Mouse (Mus musculus) liver, postnatal 0 days (tissue): ENCODE results near the gene Tbc1d22a. TPM values are rescaled to one million over a fixed set of nuclear protein-coding genes. Genes with fewer than 3 reads are reported as not detected.

Source experiments
- ATAC-seq: fragments of 200-750 bp; cut with Nextera tagmentation; 2 replicates; pipeline ENCODE4 v1.8.0; 2017; ENCODE audit warnings: mild to moderate bottlenecking, moderate library complexity
- DNase-seq: peaks from one replicate; pipeline ENCODE4 v3.0.0-alpha.2; 2016
- H3K27ac ChIP-seq: fragments of 300-500 bp; sonication (generic); 2 replicates; pipeline ENCODE4 v1.5.1; 2014; ENCODE audit warnings: antibody characterized with exemption, moderate library complexity, mild to moderate bottlenecking, low read depth
- H3K27me3 ChIP-seq: fragments of 300-500 bp; sonication (generic); 2 replicates; pipeline ENCODE4 v1.6.1; 2014; ENCODE audit warnings: low read length, control low read depth, mixed read lengths; ENCODE audit not compliant: insufficient read depth
- H3K36me3 ChIP-seq: fragments of 300-500 bp; sonication (generic); replicated peaks from 2 replicates; pipeline ENCODE4 v1.6.1; 2014; ENCODE audit warnings: mild to moderate bottlenecking, control low read depth, low read length, moderate library complexity, mixed read lengths; ENCODE audit not compliant: insufficient read depth
- H3K4me1 ChIP-seq: fragments of 300-500 bp; sonication (generic); 2 replicates; pipeline ENCODE4 v1.6.1; 2014; ENCODE audit warnings: antibody characterized with exemption, mild to moderate bottlenecking, control low read depth; ENCODE audit not compliant: insufficient read depth
- H3K4me2 ChIP-seq: fragments of 300-500 bp; sonication (generic); 2 replicates; pipeline ENCODE4 v1.6.1; 2014; ENCODE audit warnings: low read depth, mild to moderate bottlenecking, low read length, moderate library complexity, mixed read lengths
- H3K4me3 ChIP-seq: fragments of 300-500 bp; sonication (generic); 2 replicates; pipeline ENCODE4 v1.5.1; 2014; ENCODE audit warnings: low read depth, low read length
- H3K9ac ChIP-seq: fragments of 300-500 bp; sonication (generic); replicated peaks from 2 replicates; pipeline ENCODE4 v1.6.1; 2014; ENCODE audit warnings: mild to moderate bottlenecking, moderate library complexity
- H3K9me3 ChIP-seq: fragments of 300-500 bp; sonication (generic); 2 replicates; pipeline ENCODE4 v1.6.1; 2016; ENCODE audit warnings: mild to moderate bottlenecking, control low read depth, low read length, mixed read lengths
- CTCF ChIP-seq: sonication (generic); IDR thresholded peaks from 2 replicates; pipeline ENCODE4 v1.5.1; 2016; ENCODE audit warnings: antibody characterized with exemption, low read depth
- EP300 ChIP-seq: IDR thresholded peaks from 2 replicates; pipeline ENCODE4 v1.6.1; 2016; ENCODE audit warnings: antibody characterized with exemption, low read depth, mild to moderate bottlenecking
- WGBS: fragments of 180-500 bp; shearing (Covaris S2); extraction: QIAGEN DNeasy Blood & Tissue Kit; methylation state at CpG from one replicate; pipeline ENCODE4 v1.1.7; 2014; ENCODE audit not compliant: insufficient replicate concordance; 5-methylcytosine and 5-hydroxymethylcytosine counted together
- polyA plus RNA-seq: library from polyadenylated mRNA; unstranded; fragments of >200 nt; fragmentation: Nextera tagmentation; extraction: Ambion mirVana; gene quantifications from 2 replicates; pipeline ENCODE4 v1.2.1, GENCODE M21; 2015

Gene Tbc1d22a
- polyA plus RNA-seq, 1 experiment from 2014 or later: 6.4 TPM

- Histone ChIP-seq H3K4me1 (no peaks in the 10 kb centered on the region), H3K4me2 (no peak overlapping the region), H3K27ac (no peak overlapping the region), H3K9ac (no peak overlapping the region), H3K4me3 (no peak overlapping the region), H3K9me3 (no peaks in the 10 kb centered on the region), H3K27me3 (no peaks in the 10 kb centered on the region), H3K36me3 (no peaks in the 10 kb centered on the region; the same call in 1 of the 2 replicates)
- no peak for TF ChIP-seq CTCF
- TF ChIP-seq EP300: no peak
- 78% methylated on average over 6 of the region's 6 CpGs for WGBS
- ATAC-seq: no peak
- DNase-seq: no peak
Observed at GRCm38 (mm10) chr15:86340766-86341165, 126.5 kb downstream of the Tbc1d22a start.

DNA sequence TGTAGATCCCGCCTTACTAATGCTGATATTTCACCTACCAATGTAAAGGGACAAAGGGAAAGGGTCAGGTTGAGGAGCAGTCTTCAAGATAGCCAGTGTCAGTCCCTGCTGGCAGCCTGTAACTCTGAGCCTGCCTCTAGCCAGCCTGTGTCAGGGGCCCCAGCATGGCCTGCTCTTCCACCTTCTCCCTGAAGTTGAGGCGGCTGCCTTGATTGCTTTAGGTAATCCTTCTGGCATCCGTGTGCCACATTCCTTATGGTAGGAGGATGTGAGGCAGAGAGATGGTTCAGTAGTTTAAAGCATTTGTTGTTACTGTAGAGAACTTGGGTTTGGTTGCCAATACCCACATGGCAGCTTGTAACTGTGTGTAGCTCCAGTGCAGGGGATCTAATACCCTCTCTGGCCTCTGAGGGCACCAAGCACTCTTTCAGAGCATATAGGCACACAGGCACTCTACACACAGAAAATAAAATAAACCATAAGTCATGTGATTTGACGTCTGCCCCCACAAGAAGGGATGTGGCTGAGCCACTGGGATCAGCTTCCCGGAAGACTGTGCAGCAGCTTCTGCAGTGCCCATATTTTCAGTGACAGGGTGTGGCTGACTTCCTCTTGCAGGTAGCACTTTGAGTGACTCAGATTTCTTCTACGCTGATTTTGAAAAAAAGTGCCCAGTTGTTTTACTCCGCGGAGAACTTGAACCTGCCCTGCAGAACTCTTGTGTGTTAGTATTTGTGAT is 128.5 kb downstream of the Tbc1d22a start:
- 79% methylated on average over 8 of the region's 8 CpGs for WGBS
- TF ChIP-seq EP300 (no peak), CTCF (no peak)

GRCm38 (mm10) chr15:86344906-86345331 is 130.7 kb downstream of the Tbc1d22a start:
- WGBS: 38% methylated on average over 8 of the region's 8 CpGs
- Histone ChIP-seq H3K4me3 (no peak overlapping the region), H3K27me3 (no peaks in the 10 kb centered on the region), H3K36me3 (peaks cover 3% of the 10 kb centered on the region), H3K4me1 (no peaks in the 10 kb centered on the region), H3K9me3 (no peaks in the 10 kb centered on the region), H3K4me2 (no peak overlapping the region), H3K27ac (no peak overlapping the region), H3K9ac (no peak overlapping the region)
- DNase-seq: no peak
- TF ChIP-seq CTCF (no peak), EP300 (no peak)
- ATAC-seq: no peak

More for the DNA sequence above, 128.5 kb downstream of the Tbc1d22a start:
- no peak for DNase-seq
- H3K4me2 ChIP-seq: no peak overlapping the region
- H3K4me1 ChIP-seq: no peaks in the 10 kb centered on the region
- no peak for ATAC-seq
- H3K27ac ChIP-seq: no peak overlapping the region
- no peaks in the 10 kb centered on the region for H3K9me3 ChIP-seq
- no peak overlapping the region for H3K4me3 ChIP-seq
- no peaks in the 10 kb centered on the region for H3K27me3 ChIP-seq
- H3K36me3 ChIP-seq: no peaks in the 10 kb centered on the region; the same call in 1 of the 2 replicates
- no peak overlapping the region for H3K9ac ChIP-seq

DNA sequence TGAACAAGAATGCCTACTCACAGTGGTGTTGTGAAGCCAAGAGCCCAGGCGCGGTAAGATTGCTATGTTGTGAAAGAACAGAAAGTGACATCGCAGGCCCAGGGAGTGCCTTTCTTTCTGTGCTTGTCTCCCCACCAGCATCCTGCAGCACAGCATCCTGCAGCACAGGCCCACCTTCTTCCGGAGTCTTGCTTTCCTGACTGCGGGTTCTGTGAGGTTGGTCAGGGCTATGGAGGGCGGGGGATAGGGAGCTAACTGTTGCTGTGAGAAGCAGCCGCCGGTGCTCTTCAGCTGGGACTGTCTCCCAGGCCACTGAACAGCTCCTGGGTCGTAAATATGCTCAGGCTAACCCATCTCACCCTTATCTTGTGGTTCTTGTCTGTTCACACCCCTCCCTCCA is 131.6 kb downstream of the Tbc1d22a start:
- no peaks in the 10 kb centered on the region for H3K4me1 ChIP-seq
- H3K4me3 ChIP-seq: no peak overlapping the region
- H3K9me3 ChIP-seq: no peaks in the 10 kb centered on the region
- no peak overlapping the region for H3K27ac ChIP-seq
- peaks cover 3% of the 10 kb centered on the region for H3K36me3 ChIP-seq
- no peak for TF ChIP-seq EP300
- no peak for DNase-seq
- H3K27me3 ChIP-seq: no peaks in the 10 kb centered on the region
- H3K9ac ChIP-seq: no peak overlapping the region
- H3K4me2 ChIP-seq: no peak overlapping the region
- WGBS: 45% methylated on average over 9 of the region's 9 CpGs
- no peak for ATAC-seq

DNA sequence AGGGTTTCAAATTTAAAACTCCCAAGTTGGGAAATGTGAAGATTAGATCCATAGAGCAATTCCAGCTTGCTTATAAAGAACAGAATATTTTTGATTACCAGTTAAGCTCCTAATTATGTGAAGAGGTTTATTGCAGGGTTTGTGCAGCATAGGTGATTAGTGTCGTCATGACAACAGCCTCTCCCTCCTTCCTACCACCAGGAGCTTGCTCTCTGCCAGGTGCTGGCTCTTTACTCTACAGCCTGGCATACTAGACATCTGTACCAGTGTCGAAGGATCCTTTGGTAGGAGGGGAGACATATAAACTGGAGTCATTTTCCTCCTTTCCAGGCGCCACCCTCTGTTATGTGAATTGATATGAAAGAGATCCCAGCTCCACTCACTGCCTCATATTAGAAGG is 132.3 kb downstream of the Tbc1d22a start:
- DNase-seq (no peak), ATAC-seq (no peak)
- Histone ChIP-seq H3K27me3 (no peaks in the 10 kb centered on the region), H3K9me3 (no peaks in the 10 kb centered on the region), H3K4me3 (no peak overlapping the region), H3K36me3 (peaks cover 3% of the 10 kb centered on the region), H3K4me2 (no peak overlapping the region), H3K27ac (no peak overlapping the region), H3K4me1 (no peaks in the 10 kb centered on the region), H3K9ac (no peak overlapping the region)
- WGBS: 75% methylated on average over 3 of the region's 3 CpGs
- TF ChIP-seq CTCF (no peak), EP300 (no peak)

DNA sequence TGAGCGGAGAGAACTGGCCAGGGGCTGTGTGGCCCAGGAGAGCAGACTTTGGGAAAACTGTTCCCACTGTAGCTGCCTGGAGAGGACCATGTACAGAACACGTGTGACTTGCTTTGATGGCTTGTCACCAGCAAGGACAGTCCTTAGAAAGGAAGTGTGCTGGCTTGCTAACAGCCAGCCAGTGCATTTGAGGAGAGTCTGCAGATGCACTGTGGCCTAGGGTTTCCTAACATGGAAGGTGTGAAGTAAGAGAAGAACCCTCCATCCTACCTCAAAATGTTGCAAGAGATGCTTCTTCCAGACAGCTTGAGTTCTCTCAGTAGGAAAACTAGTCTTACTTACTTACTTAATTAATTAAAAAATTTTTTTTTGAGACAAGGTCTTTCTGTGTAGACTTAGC is 140.7 kb downstream of the Tbc1d22a start:
- peaks cover 3% of the 10 kb centered on the region for H3K36me3 ChIP-seq
- no peak overlapping the region for H3K9ac ChIP-seq
- H3K27me3 ChIP-seq: no peaks in the 10 kb centered on the region
- H3K4me2 ChIP-seq: no peak overlapping the region
- H3K4me3 ChIP-seq: no peak overlapping the region
- no peaks in the 10 kb centered on the region for H3K9me3 ChIP-seq
- no peak overlapping the region for H3K27ac ChIP-seq
- H3K4me1 ChIP-seq: 0 out of 2 replicates have a peak, but pooled peaks cover 2% of the 10 kb centered on the region
- 56% methylated on average over 2 of the region's 2 CpGs for WGBS
- DNase-seq: no peak
- no peak for TF ChIP-seq EP300
- no peak for TF ChIP-seq CTCF
- no peak for ATAC-seq
